Mouse (Mus musculus): ENCODE data around the gene Dmxl2.

The Dmxl2 gene

GRCm38 (mm10) chr9:54501453-54502110 lies at the start of gene Dmxl2:
TSS of gene Dmxl2 (minus strand) at chr9:54501626.
- DNase-seq (ENCODE audit: low read depth, low spot score): peak; percentile 90

GRCm38 (mm10) chr9:54549433-54549832 lies 48.0 kb upstream of the Dmxl2 start:
- no peak for DNase-seq (ENCODE audit: low read depth, low spot score)

- peak; percentile 46 for DNase-seq (ENCODE audit: low read depth, low spot score)
These were observed 46.1 kb upstream of the Dmxl2 start for GRCm38 (mm10) chr9:54547536-54547935.

- no peak for DNase-seq (ENCODE audit: low read depth, low spot score)
These were observed 43.5 kb upstream of the Dmxl2 start for GRCm38 (mm10) chr9:54544954-54545315.

- no peak for DNase-seq (ENCODE audit: low read depth, low spot score)
These were observed 43.0 kb upstream of the Dmxl2 start for GRCm38 (mm10) chr9:54544212-54544953.

- DNase-seq (ENCODE audit: low read depth, low spot score): no peak
These were observed 39.4 kb upstream of the Dmxl2 start for GRCm38 (mm10) chr9:54540801-54541200.

GRCm38 (mm10) chr9:54538684-54539083 lies 37.3 kb upstream of the Dmxl2 start, which contains the start of gene Sh2d7:
TSS of gene Sh2d7 (plus strand) at chr9:54538984.
- no peak for DNase-seq (ENCODE audit: low read depth, low spot score)

- DNase-seq (ENCODE audit: low read depth, low spot score): no peak
These were observed 36.8 kb upstream of the Dmxl2 start for GRCm38 (mm10) chr9:54538244-54538643.

- no peak for DNase-seq (ENCODE audit: low read depth, low spot score)
These were observed 36.1 kb upstream of the Dmxl2 start for GRCm38 (mm10) chr9:54537480-54537879.

- no peak for DNase-seq (ENCODE audit: low read depth, low spot score)
These were observed 35.6 kb upstream of the Dmxl2 start for GRCm38 (mm10) chr9:54537030-54537429.

- DNase-seq (ENCODE audit: low read depth, low spot score): no peak
These were observed 34.8 kb upstream of the Dmxl2 start for GRCm38 (mm10) chr9:54536236-54536635.

GRCm38 (mm10) chr9:54533975-54534374 lies 32.5 kb upstream of the Dmxl2 start:
- DNase-seq (ENCODE audit: low read depth, low spot score): no peak

- no peak for DNase-seq (ENCODE audit: low read depth, low spot score)
These were observed 31.5 kb upstream of the Dmxl2 start for GRCm38 (mm10) chr9:54532926-54533325.

GRCm38 (mm10) chr9:54531421-54531820 lies 30.0 kb upstream of the Dmxl2 start:
- no peak for DNase-seq (ENCODE audit: low read depth, low spot score)

- DNase-seq (ENCODE audit: low read depth, low spot score): no peak
These were observed 29.4 kb upstream of the Dmxl2 start for GRCm38 (mm10) chr9:54530836-54531235.

GRCm38 (mm10) chr9:54529950-54530349 lies 28.5 kb upstream of the Dmxl2 start:
- no peak for DNase-seq (ENCODE audit: low read depth, low spot score)

- DNase-seq (ENCODE audit: low read depth, low spot score): no peak
These were observed 26.3 kb upstream of the Dmxl2 start for GRCm38 (mm10) chr9:54527694-54528093.

- DNase-seq (ENCODE audit: low read depth, low spot score): no peak
These were observed 18.9 kb upstream of the Dmxl2 start for GRCm38 (mm10) chr9:54520286-54520685.

GRCm38 (mm10) chr9:54518921-54519320 lies 17.5 kb upstream of the Dmxl2 start:
- no peak for DNase-seq (ENCODE audit: low read depth, low spot score)

- no peak for DNase-seq (ENCODE audit: low read depth, low spot score)
These were observed 14.6 kb upstream of the Dmxl2 start for GRCm38 (mm10) chr9:54515991-54516390.

- peak; percentile 40 for DNase-seq (ENCODE audit: low read depth, low spot score)
These were observed 1.4 kb upstream of the Dmxl2 start for GRCm38 (mm10) chr9:54502873-54503272.

GRCm38 (mm10) chr9:54502111-54502495 lies 677 bp upstream of the Dmxl2 start:
- no peak for DNase-seq (ENCODE audit: low read depth, low spot score)

- peak; percentile 26 for DNase-seq (ENCODE audit: low read depth, low spot score)
These were observed 484 bp downstream of the Dmxl2 start for GRCm38 (mm10) chr9:54500832-54501452.
